ENCODE assay signal across 20 mouse cellular contexts in the genomic region with DNA sequence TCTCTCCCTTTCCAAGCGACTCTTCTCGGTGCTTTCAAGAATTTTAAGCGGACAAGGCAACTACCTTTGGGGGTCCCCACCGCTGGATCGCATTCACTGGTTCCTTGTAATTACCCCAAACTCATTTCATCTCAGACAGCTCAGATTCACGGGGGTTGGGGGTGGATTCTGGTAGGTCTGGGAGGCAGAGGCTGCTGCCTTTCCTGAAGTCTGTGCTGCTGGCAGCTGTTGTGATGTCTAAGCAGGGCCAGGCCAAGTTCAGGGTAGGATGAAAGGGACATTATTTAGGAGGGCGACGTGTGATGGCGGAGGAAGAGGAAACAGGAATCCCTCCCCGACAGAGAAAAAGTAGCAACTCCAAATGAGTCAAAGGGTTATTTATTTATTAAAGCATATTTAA.
A peak's percentile ranks its signal among the peaks of the same experiment; 100 is the strongest.
DNase-seq lines count a peak whose midpoint lies in the region; ATAC-seq and TF ChIP-seq lines count a peak whose summit lies in the region.
"Had no signal": no experiment of that assay in that cellular context is flagged by ENCODE, and none has a peak within 500 bp of the region (broad histone marks: within the 10 kb centered on the region; RNA-seq: fewer than 3 reads in every experiment).

No protein-coding gene starts in this region.

- intact Hi-C loops in gastrocnemius, adult 2 months (cut with DNase I) = no loop called here
- intact Hi-C loops in gastrocnemius, postnatal 36 days (cut with DNase I) = no loop called here

- no peaks in the 10 kb centered on the region for H3K27me3 ChIP-seq in lung, embryonic 15.5 days
- no peaks in the 10 kb centered on the region for H3K27me3 ChIP-seq in limb, embryonic 15.5 days
- no peaks in the 10 kb centered on the region for H3K27me3 ChIP-seq in midbrain, embryonic 16.5 days (ENCODE audit: control insufficient read depth, insufficient read depth, low read depth, low read length)
- H3K27me3 ChIP-seq: embryonic facial prominence, embryonic 15.5 days; heart, embryonic 15.5 days; neural tube, embryonic 15.5 days had no signal

- H3K9me3 ChIP-seq in lung, embryonic 15.5 days = no peaks in the 10 kb centered on the region
- peaks cover 4% of the 10 kb centered on the region; the same call in 1 of the 2 replicates for H3K9me3 ChIP-seq in limb, embryonic 15.5 days
- no peaks in the 10 kb centered on the region for H3K9me3 ChIP-seq in midbrain, embryonic 16.5 days (replicated peaks; ENCODE audit: control insufficient read depth, low read length, poor library complexity, severe bottlenecking)
- H3K9me3 ChIP-seq: embryonic facial prominence, embryonic 15.5 days; heart, embryonic 15.5 days; neural tube, embryonic 15.5 days had no signal

- H3K9ac ChIP-seq in lung, embryonic 15.5 days = no peak overlapping the region
- no peak overlapping the region for H3K9ac ChIP-seq in limb, embryonic 15.5 days
- peak overlapping the region; percentile 18; the same call in 1 of the 2 replicates for H3K9ac ChIP-seq in midbrain, embryonic 16.5 days (ENCODE audit: low read depth, low read length)
- H3K9ac ChIP-seq: embryonic facial prominence, embryonic 15.5 days; heart, embryonic 15.5 days; neural tube, embryonic 15.5 days had no signal

- H3K4me3 ChIP-seq in gastrocnemius, adult 2 months = peak overlapping the region; percentile 54
- no peak overlapping the region for H3K4me3 ChIP-seq in lung, embryonic 15.5 days
- no peak overlapping the region for H3K4me3 ChIP-seq in limb, embryonic 15.5 days
- no peak overlapping the region for H3K4me3 ChIP-seq in midbrain, embryonic 16.5 days (ENCODE audit: low read depth, low read length)
- H3K4me3 ChIP-seq: embryonic facial prominence, embryonic 15.5 days; heart, adult 2 months; heart, embryonic 15.5 days; neural tube, embryonic 15.5 days had no signal

- TF ChIP-seq CTCF in gastrocnemius, adult 2 months (IDR thresholded peaks at IDR 0.05) = no peak

- no peaks in the 10 kb centered on the region for H3K36me3 ChIP-seq in lung, embryonic 15.5 days
- no peaks in the 10 kb centered on the region for H3K36me3 ChIP-seq in limb, embryonic 15.5 days
- no peaks in the 10 kb centered on the region for H3K36me3 ChIP-seq in midbrain, embryonic 16.5 days (ENCODE audit: control insufficient read depth, insufficient read depth, low read length)
- H3K36me3 ChIP-seq: embryonic facial prominence, embryonic 15.5 days; heart, embryonic 15.5 days; neural tube, embryonic 15.5 days had no signal

- H3K4me2 ChIP-seq in lung, embryonic 15.5 days = no peak overlapping the region
- H3K4me2 ChIP-seq in limb, embryonic 15.5 days = no peak overlapping the region
- peak overlapping the region; percentile 46 for H3K4me2 ChIP-seq in midbrain, embryonic 16.5 days (ENCODE audit: low read length)
- H3K4me2 ChIP-seq: embryonic facial prominence, embryonic 15.5 days; heart, embryonic 15.5 days had no signal

- WGBS in lung, embryonic 15.5 days = 56% methylated on average over 10 of the region's 10 CpGs
- WGBS in limb, embryonic 15.5 days = 57% methylated on average over 10 of the region's 10 CpGs
- WGBS in midbrain, embryonic 16.5 days = 63% methylated on average over 10 of the region's 10 CpGs

- peak; percentile 35; the same call in 1 of the 2 replicates for ATAC-seq in lung, embryonic 15.5 days (ENCODE audit: borderline replicate concordance, extremely low read depth, low FRiP score, low TSS enrichment)
- no peak for ATAC-seq in limb, embryonic 15.5 days (ENCODE audit: insufficient number of reproducible peaks, low FRiP score, low TSS enrichment, low read depth)
- ATAC-seq in midbrain, embryonic 16.5 days = 0 out of 2 replicates have a peak, but pooled peaks have one; percentile 47

- DNase-seq in gastrocnemius, adult 2 months = no peak
- DNase-seq in gastrocnemius, postnatal 36 days = no peak
- DNase-seq in lung, postnatal 36 days = no peak
- DNase-seq in left cerebral cortex, adult 8-10 months (ENCODE audit: low spot score in 2 of 2) = no peak
- no peak for DNase-seq in kidney, adult 11 months
- DNase-seq: adrenal gland, adult 8-10 months; cerebellum, adult 8-10 months; kidney, adult 2 months; kidney, postnatal 14 days; layer of hippocampus, adult 9-11 months; spleen, adult 18-20 months; thymus, adult 2 months had no signal

- no peak overlapping the region for H3K27ac ChIP-seq in gastrocnemius, adult 2 months
- H3K27ac ChIP-seq in lung, embryonic 15.5 days = no peak overlapping the region
- 0 out of 2 replicates have a peak overlapping the region, but pooled peaks have one; percentile 27 for H3K27ac ChIP-seq in limb, embryonic 15.5 days
- H3K27ac ChIP-seq in midbrain, embryonic 16.5 days (ENCODE audit: low read length) = no peak overlapping the region
- H3K27ac ChIP-seq: embryonic facial prominence, embryonic 15.5 days; heart, adult 2 months; heart, embryonic 15.5 days; left cerebral cortex, adult 2 months; neural tube, embryonic 15.5 days had no signal

- H3K4me1 ChIP-seq in lung, embryonic 15.5 days = peaks cover 4% of the 10 kb centered on the region; the same call in 1 of the 2 replicates
- peaks cover 8% of the 10 kb centered on the region; the same call in 1 of the 2 replicates for H3K4me1 ChIP-seq in limb, embryonic 15.5 days
- H3K4me1 ChIP-seq in midbrain, embryonic 16.5 days (ENCODE audit: control insufficient read depth, insufficient read depth, low read length) = peaks cover 7% of the 10 kb centered on the region; the same call in 1 of the 2 replicates
- H3K4me1 ChIP-seq: embryonic facial prominence, embryonic 15.5 days; heart, embryonic 15.5 days; neural tube, embryonic 15.5 days had no signal
